Mouse (Mus musculus): Measurements from ENCODE around the gene Kif14.
"Not testable (repeated sequence)": the region's sequence is repeated elsewhere in the genome, so short reads cannot be mapped to it uniquely, and the experiment has no call there.

Kif14 gene

GRCm38 (mm10) chr1:136492232-136492631 lies 26.1 kb downstream of the Kif14 start:
- no peak for DNase-seq

GRCm38 (mm10) chr1:136499317-136499716 lies 33.2 kb downstream of the Kif14 start:
- no peak for DNase-seq

- DNase-seq = no peak
Observed at GRCm38 (mm10) chr1:136502936-136503335, 36.8 kb downstream of the Kif14 start.

- not testable (repeated sequence) for DNase-seq
Observed at GRCm38 (mm10) chr1:136506255-136506654, 40.1 kb downstream of the Kif14 start.

- no peak for DNase-seq
Observed at GRCm38 (mm10) chr1:136512317-136512716, 46.2 kb downstream of the Kif14 start.

- no peak for DNase-seq
Observed at GRCm38 (mm10) chr1:136513181-136513580, 47.0 kb downstream of the Kif14 start.

- no peak for DNase-seq
Observed at GRCm38 (mm10) chr1:136518699-136519356, 52.7 kb downstream of the Kif14 start.

GRCm38 (mm10) chr1:136521363-136521937 lies 55.3 kb downstream of the Kif14 start:
- DNase-seq = peak; percentile 73

GRCm38 (mm10) chr1:136524917-136525316 lies 58.8 kb downstream of the Kif14 start:
- DNase-seq = peak; percentile 75

GRCm38 (mm10) chr1:136525818-136526217 lies 59.7 kb downstream of the Kif14 start:
- no peak for DNase-seq

GRCm38 (mm10) chr1:136527163-136527562 lies 61.0 kb downstream of the Kif14 start:
- DNase-seq = peak; percentile 28

- DNase-seq = no peak
Observed at GRCm38 (mm10) chr1:136532556-136532955, 66.4 kb downstream of the Kif14 start.

- DNase-seq = no peak
Observed at GRCm38 (mm10) chr1:136536947-136537346, 70.8 kb downstream of the Kif14 start.

GRCm38 (mm10) chr1:136538247-136538646 lies 72.1 kb downstream of the Kif14 start:
- DNase-seq = no peak

GRCm38 (mm10) chr1:136540407-136540895 lies 74.3 kb downstream of the Kif14 start:
- DNase-seq = no peak

- DNase-seq = no peak
Observed at GRCm38 (mm10) chr1:136541618-136542376, 75.7 kb downstream of the Kif14 start.

- DNase-seq = no peak
Observed at GRCm38 (mm10) chr1:136543920-136544319, 77.8 kb downstream of the Kif14 start.

- DNase-seq = no peak
Observed at GRCm38 (mm10) chr1:136547068-136547467, 80.9 kb downstream of the Kif14 start.

GRCm38 (mm10) chr1:136550285-136550684 lies 84.1 kb downstream of the Kif14 start:
- no peak for DNase-seq

GRCm38 (mm10) chr1:136550851-136551540 lies 84.9 kb downstream of the Kif14 start:
- peak; percentile 85 for DNase-seq

- DNase-seq = no peak
Observed at GRCm38 (mm10) chr1:136554686-136555085, 88.5 kb downstream of the Kif14 start.

- no peak for DNase-seq
Observed at GRCm38 (mm10) chr1:136555892-136556291, 89.7 kb downstream of the Kif14 start.

GRCm38 (mm10) chr1:136556643-136557042 lies 90.5 kb downstream of the Kif14 start:
- DNase-seq = not testable (repeated sequence)

Measured in right cerebral cortex, postnatal 4 days (tissue).